Mouse (Mus musculus) C2C12 (cell line): Measurements from ENCODE around the gene Sfxn4.

Experiments
- CTCF ChIP-seq: IDR thresholded peaks from one replicate; pipeline ENCODE4 v1.5.1; 2011; ENCODE audit not compliant: control insufficient read depth, insufficient read depth, insufficient read length
- FOSL1 ChIP-seq: IDR thresholded peaks from one replicate; pipeline ENCODE4 v1.8.0; 2011; ENCODE audit warnings: mild to moderate bottlenecking, low read length; ENCODE audit not compliant: poor library complexity, insufficient read depth, severe bottlenecking
- MAX ChIP-seq: IDR thresholded peaks from one replicate; pipeline ENCODE4 v1.6.1; 2011; ENCODE audit warnings: mild to moderate bottlenecking, control low read depth

GRCm38 (mm10) chr19:60788214-60788960 is 72.9 kb downstream of the Sfxn4 start:
- TF ChIP-seq CTCF: no peak
- no peak for TF ChIP-seq MAX
- no peak for TF ChIP-seq FOSL1
